Mouse (Mus musculus): ENCODE results near the gene Lrrc47.

Lrrc47 gene

GRCm38 (mm10) chr4:154011646-154012089 lies at the start of gene Lrrc47:
Gene Lrrc47, plus strand, starts transcription at chr4:154011731.
- in situ Hi-C loops (cut with MboI; ENCODE audit: low pct_unique_long_range_greater_than_20kb in 1 of 2, low sequenced_read_pairs in 2 of 2, unreplicated experiment in 1 of 2), result no loop called here

GRCm38 (mm10) chr4:153962631-153963030 lies 48.9 kb upstream of the Lrrc47 start:
- in situ Hi-C loops (cut with MboI; ENCODE audit: low pct_unique_long_range_greater_than_20kb in 1 of 2, low sequenced_read_pairs in 2 of 2, unreplicated experiment in 1 of 2), result no loop called here

GRCm38 (mm10) chr4:153966651-153967050 lies 44.9 kb upstream of the Lrrc47 start:
- in situ Hi-C loops (cut with MboI; ENCODE audit: low pct_unique_long_range_greater_than_20kb in 1 of 2, low sequenced_read_pairs in 2 of 2, unreplicated experiment in 1 of 2), result no loop called here

- in situ Hi-C loops (cut with MboI; ENCODE audit: low pct_unique_long_range_greater_than_20kb in 1 of 2, low sequenced_read_pairs in 2 of 2, unreplicated experiment in 1 of 2), result no loop called here
Observed at GRCm38 (mm10) chr4:153967556-153967955, 44.0 kb upstream of the Lrrc47 start.

GRCm38 (mm10) chr4:153968063-153968462 lies 43.5 kb upstream of the Lrrc47 start:
- in situ Hi-C loops (cut with MboI; ENCODE audit: low pct_unique_long_range_greater_than_20kb in 1 of 2, low sequenced_read_pairs in 2 of 2, unreplicated experiment in 1 of 2), result no loop called here

GRCm38 (mm10) chr4:153974431-153975291 lies 36.9 kb upstream of the Lrrc47 start, which contains the start of the genes Dffb and Cep104:
Gene Dffb, minus strand, starts transcription at chr4:153975126.
Gene Cep104, plus strand, starts transcription at chr4:153975194.
- in situ Hi-C loops (cut with MboI; ENCODE audit: low pct_unique_long_range_greater_than_20kb in 1 of 2, low sequenced_read_pairs in 2 of 2, unreplicated experiment in 1 of 2), result no loop called here

- in situ Hi-C loops (cut with MboI; ENCODE audit: low pct_unique_long_range_greater_than_20kb in 1 of 2, low sequenced_read_pairs in 2 of 2, unreplicated experiment in 1 of 2), result no loop called here
Observed at GRCm38 (mm10) chr4:153975292-153975662, 36.3 kb upstream of the Lrrc47 start.

GRCm38 (mm10) chr4:153975768-153976167 lies 35.8 kb upstream of the Lrrc47 start:
- in situ Hi-C loops (cut with MboI; ENCODE audit: low pct_unique_long_range_greater_than_20kb in 1 of 2, low sequenced_read_pairs in 2 of 2, unreplicated experiment in 1 of 2), result no loop called here

- in situ Hi-C loops (cut with MboI; ENCODE audit: low pct_unique_long_range_greater_than_20kb in 1 of 2, low sequenced_read_pairs in 2 of 2, unreplicated experiment in 1 of 2), result no loop called here
Observed at GRCm38 (mm10) chr4:153979243-153979642, 32.3 kb upstream of the Lrrc47 start.

GRCm38 (mm10) chr4:153980470-153980869 lies 31.1 kb upstream of the Lrrc47 start:
- in situ Hi-C loops (cut with MboI; ENCODE audit: low pct_unique_long_range_greater_than_20kb in 1 of 2, low sequenced_read_pairs in 2 of 2, unreplicated experiment in 1 of 2), result no loop called here

- in situ Hi-C loops (cut with MboI; ENCODE audit: low pct_unique_long_range_greater_than_20kb in 1 of 2, low sequenced_read_pairs in 2 of 2, unreplicated experiment in 1 of 2), result no loop called here
Observed at GRCm38 (mm10) chr4:153992715-153993114, 18.8 kb upstream of the Lrrc47 start.

- in situ Hi-C loops (cut with MboI; ENCODE audit: low pct_unique_long_range_greater_than_20kb in 1 of 2, low sequenced_read_pairs in 2 of 2, unreplicated experiment in 1 of 2), result no loop called here
Observed at GRCm38 (mm10) chr4:153993505-153993904, 18.0 kb upstream of the Lrrc47 start.

- in situ Hi-C loops (cut with MboI; ENCODE audit: low pct_unique_long_range_greater_than_20kb in 1 of 2, low sequenced_read_pairs in 2 of 2, unreplicated experiment in 1 of 2), result no loop called here
Observed at GRCm38 (mm10) chr4:154005488-154005887, 6.0 kb upstream of the Lrrc47 start.

- in situ Hi-C loops (cut with MboI; ENCODE audit: low pct_unique_long_range_greater_than_20kb in 1 of 2, low sequenced_read_pairs in 2 of 2, unreplicated experiment in 1 of 2), result no loop called here
Observed at GRCm38 (mm10) chr4:154006264-154006663, 5.3 kb upstream of the Lrrc47 start.

- in situ Hi-C loops (cut with MboI; ENCODE audit: low pct_unique_long_range_greater_than_20kb in 1 of 2, low sequenced_read_pairs in 2 of 2, unreplicated experiment in 1 of 2), result no loop called here
Observed at GRCm38 (mm10) chr4:154007759-154008158, 3.8 kb upstream of the Lrrc47 start.

GRCm38 (mm10) chr4:154010907-154011645 lies 455 bp upstream of the Lrrc47 start:
- in situ Hi-C loops (cut with MboI; ENCODE audit: low pct_unique_long_range_greater_than_20kb in 1 of 2, low sequenced_read_pairs in 2 of 2, unreplicated experiment in 1 of 2), result no loop called here

- in situ Hi-C loops (cut with MboI; ENCODE audit: low pct_unique_long_range_greater_than_20kb in 1 of 2, low sequenced_read_pairs in 2 of 2, unreplicated experiment in 1 of 2), result no loop called here
Observed at GRCm38 (mm10) chr4:154012132-154012882, 776 bp downstream of the Lrrc47 start.

- in situ Hi-C loops (cut with MboI; ENCODE audit: low pct_unique_long_range_greater_than_20kb in 1 of 2, low sequenced_read_pairs in 2 of 2, unreplicated experiment in 1 of 2), result no loop called here
Observed at GRCm38 (mm10) chr4:154015476-154015875, 3.9 kb downstream of the Lrrc47 start.

- in situ Hi-C loops (cut with MboI; ENCODE audit: low pct_unique_long_range_greater_than_20kb in 1 of 2, low sequenced_read_pairs in 2 of 2, unreplicated experiment in 1 of 2), result no loop called here
Observed at GRCm38 (mm10) chr4:154019571-154019970, 8.0 kb downstream of the Lrrc47 start.
